Mouse (Mus musculus) kidney, adult 2 months (tissue): Measurements from ENCODE around the gene 1300017J02Rik. TPM values are rescaled to one million over a fixed set of nuclear protein-coding genes. Genes with fewer than 3 reads are reported as not detected.

Source experiments
- DNase-seq: peaks from one replicate; pipeline ENCODE4 v3.0.0; 2021
- H3K27ac ChIP-seq: fragments of 200-500 bp; 2 replicates; pipeline ENCODE4 v1.5.1; 2012; ENCODE audit warnings: low read depth, low read length, control low read depth, inconsistent platforms; ENCODE audit not compliant: insufficient read depth
- H3K27me3 ChIP-seq: fragments of 200-500 bp; replicated peaks from 2 replicates; pipeline ENCODE4 v1.6.1; 2012; ENCODE audit warnings: mild to moderate bottlenecking, moderate library complexity, low read length, inconsistent platforms; ENCODE audit not compliant: control insufficient read depth, insufficient read depth
- H3K36me3 ChIP-seq: fragments of 200-500 bp; 2 replicates; pipeline ENCODE4 v1.6.1; 2012; ENCODE audit warnings: mild to moderate bottlenecking, moderate library complexity, low read length, inconsistent platforms; ENCODE audit not compliant: control insufficient read depth, insufficient read depth
- H3K4me1 ChIP-seq: fragments of 200-500 bp; 2 replicates; pipeline ENCODE4 v1.6.1; 2011; ENCODE audit warnings: low read length; ENCODE audit not compliant: control insufficient read depth, insufficient read depth
- H3K4me3 ChIP-seq: fragments of 200-500 bp; 2 replicates; pipeline ENCODE4 v1.5.1; 2011; ENCODE audit warnings: mild to moderate bottlenecking, low read depth, low read length, control low read depth; ENCODE audit not compliant: insufficient read depth
- CTCF ChIP-seq: fragments of 200-500 bp; conservative IDR thresholded peaks from 2 replicates; pipeline ENCODE4 v1.5.1; 2011; ENCODE audit warnings: low read depth, mild to moderate bottlenecking, control low read depth, low read length, moderate library complexity, mixed read lengths; ENCODE audit not compliant: insufficient read depth, insufficient read length
- POLR2A ChIP-seq: fragments of 200-500 bp; IDR thresholded peaks from one replicate; pipeline ENCODE4 v1.6.1; 2011; ENCODE audit warnings: low read depth, low read length, control low read depth
- WGBS: fragments of 180-500 bp; shearing (Covaris S2); methylation state at CpG from one replicate; pipeline ENCODE4 v1.1.7; 2018; 5-methylcytosine and 5-hydroxymethylcytosine counted together
- polyA plus RNA-seq: library from polyadenylated mRNA; depleted of rRNA; stranded (reverse); fragments of >200 nt; gene quantifications from 2 replicates; pipeline ENCODE4 v1.2.3, GENCODE M21; 2012

1300017J02Rik gene
- polyA plus RNA-seq, 1 experiment: 0.08 TPM

- TF ChIP-seq CTCF: no peak
- TF ChIP-seq POLR2A: no peak
- DNase-seq: no peak
- H3K4me3 ChIP-seq: no peak overlapping the region
- no peaks in the 10 kb centered on the region; the same call in 1 of the 2 replicates for H3K4me1 ChIP-seq
- no peaks in the 10 kb centered on the region for H3K36me3 ChIP-seq
- no peaks in the 10 kb centered on the region for H3K27me3 ChIP-seq
- WGBS: 80% methylated on average over 7 of the region's 7 CpGs
- no peak overlapping the region for H3K27ac ChIP-seq
These were observed 70.8 kb downstream of the 1300017J02Rik start for GRCm38 (mm10) chr9:103234059-103234458.

GRCm38 (mm10) chr9:103233006-103233395 is 71.9 kb downstream of the 1300017J02Rik start:
- no peaks in the 10 kb centered on the region for H3K36me3 ChIP-seq
- no peak overlapping the region for H3K27ac ChIP-seq
- DNase-seq: no peak
- H3K4me3 ChIP-seq: no peak overlapping the region
- WGBS: 76% methylated on average over 7 of the region's 7 CpGs
- H3K4me1 ChIP-seq: no peaks in the 10 kb centered on the region; the same call in 1 of the 2 replicates
- H3K27me3 ChIP-seq: no peaks in the 10 kb centered on the region
- TF ChIP-seq CTCF (no peak), POLR2A (no peak)

- 90% methylated on average over 7 of the region's 7 CpGs for WGBS
- no peak for DNase-seq
- Histone ChIP-seq H3K27me3 (no peaks in the 10 kb centered on the region), H3K4me1 (no peaks in the 10 kb centered on the region; the same call in 1 of the 2 replicates), H3K27ac (no peak overlapping the region), H3K36me3 (no peaks in the 10 kb centered on the region), H3K4me3 (no peak overlapping the region)
- no peak for TF ChIP-seq CTCF
- no peak for TF ChIP-seq POLR2A
These were observed 72.5 kb downstream of the 1300017J02Rik start for GRCm38 (mm10) chr9:103232232-103233005.

- Histone ChIP-seq H3K27me3 (no peaks in the 10 kb centered on the region), H3K27ac (peak within 1 kb of the TSS; percentile 36), H3K4me1 (no peaks in the 10 kb centered on the region; the same call in 1 of the 2 replicates), H3K4me3 (peak within 1 kb of the TSS; percentile 45), H3K36me3 (no peaks in the 10 kb centered on the region)
- peak; percentile 67 for DNase-seq
- WGBS: 35% methylated on average over 29 of the region's 29 CpGs
- TF ChIP-seq POLR2A: peak; percentile 23
- no peak for TF ChIP-seq CTCF
These were observed 74.5 kb downstream of the 1300017J02Rik start, which contains the start of the genes Gm20425 and Trf for GRCm38 (mm10) chr9:103230151-103230951. TSS of gene Gm20425 (minus strand) at chr9:103230307. TSS of gene Trf (minus strand) at chr9:103230444.

- Histone ChIP-seq H3K4me3 (no peak overlapping the region), H3K36me3 (no peaks in the 10 kb centered on the region), H3K4me1 (no peaks in the 10 kb centered on the region; the same call in 1 of the 2 replicates), H3K27ac (no peak overlapping the region), H3K27me3 (no peaks in the 10 kb centered on the region)
- TF ChIP-seq POLR2A (no peak), CTCF (no peak)
- 80% methylated on average over 15 of the region's 15 CpGs for WGBS
- DNase-seq: no peak
These were observed 75.6 kb downstream of the 1300017J02Rik start for GRCm38 (mm10) chr9:103229037-103229867.

DNA sequence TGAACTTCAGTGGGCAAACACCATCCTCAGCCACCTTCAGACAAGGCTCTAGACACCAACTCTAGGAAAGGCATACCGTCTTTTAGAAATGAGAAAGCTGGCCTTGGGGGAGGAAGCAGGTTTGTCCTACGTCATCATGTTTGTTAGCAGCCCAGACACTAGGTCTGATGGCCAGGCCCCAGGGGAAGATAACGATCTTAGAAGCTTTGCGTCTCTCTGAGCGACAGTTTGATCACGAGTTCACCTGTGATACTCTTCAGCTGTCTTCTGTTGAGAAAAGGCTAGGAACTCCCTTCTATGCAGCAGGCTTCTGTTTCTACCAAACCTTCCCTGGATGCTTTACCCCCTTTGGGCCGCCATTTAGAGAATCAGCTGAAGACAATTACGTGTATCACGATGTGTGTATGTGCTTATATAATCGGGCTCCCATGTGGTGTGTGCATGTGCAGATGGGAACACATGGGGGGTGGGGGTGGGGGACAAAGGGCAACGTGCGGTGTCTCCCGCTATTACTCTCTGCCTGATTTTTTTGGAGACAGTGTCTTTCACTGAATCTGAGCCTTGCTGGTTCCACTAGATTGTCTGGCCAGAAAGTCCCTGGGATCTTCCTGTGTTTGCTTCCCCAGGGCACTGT is 76.4 kb downstream of the 1300017J02Rik start:
- H3K4me1 ChIP-seq: no peaks in the 10 kb centered on the region; the same call in 1 of the 2 replicates
- no peak for DNase-seq
- H3K27me3 ChIP-seq: no peaks in the 10 kb centered on the region
- H3K36me3 ChIP-seq: no peaks in the 10 kb centered on the region
- WGBS: 77% methylated on average over 13 of the region's 13 CpGs
- TF ChIP-seq CTCF (no peak), POLR2A (no peak)
- H3K4me3 ChIP-seq: no peak overlapping the region
- H3K27ac ChIP-seq: no peak overlapping the region
